Mouse (Mus musculus): ENCODE data around the gene Cela2a. TPM values are rescaled to one million over a fixed set of nuclear protein-coding genes. Genes with fewer than 3 reads are reported as not detected.

The Cela2a gene
- polyA plus RNA-seq, 1 experiment from 2014 or later: 0.61 TPM

DNA sequence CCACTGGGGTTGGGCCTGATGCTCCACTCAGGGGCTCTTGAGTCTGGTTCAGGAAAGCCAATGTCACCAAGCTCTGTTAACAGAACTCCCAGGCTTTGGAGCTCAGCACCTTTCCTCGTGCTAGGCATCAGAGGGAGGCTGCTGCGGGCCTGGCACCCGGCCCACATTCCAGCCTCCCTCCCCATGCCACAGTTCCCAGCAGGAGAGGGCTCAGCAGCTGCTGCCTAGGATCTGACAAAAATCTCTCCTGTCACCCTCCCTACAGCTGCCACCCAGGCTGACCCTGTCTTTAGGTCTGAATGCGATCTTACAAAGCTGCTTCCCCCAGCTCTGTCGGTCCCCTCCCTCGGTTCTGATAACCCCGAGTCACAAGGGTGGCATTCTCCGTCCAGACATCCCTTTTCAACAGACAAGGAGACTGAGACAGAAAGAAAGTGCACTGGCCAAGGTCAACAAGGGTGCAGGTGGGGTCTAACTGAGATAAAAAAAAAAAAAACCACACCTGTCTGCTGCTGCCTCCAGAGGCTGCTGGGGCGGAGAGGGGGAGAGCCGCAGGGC lies 41.1 kb upstream of the Cela2a start:
- DNase-seq (no peak), ATAC-seq (no peak)
- Histone ChIP-seq H3K27ac (ENCODE audit: low read depth) (no peak overlapping the region), H3K4me2 (ENCODE audit: low read depth, low read length) (no peak overlapping the region), H3K9ac (replicated peaks) (no peak overlapping the region), H3K36me3 (replicated peaks; ENCODE audit: insufficient read depth, low read length) (peaks cover 15% of the 10 kb centered on the region), H3K9me3 (ENCODE audit: low read length) (no peaks in the 10 kb centered on the region), H3K4me1 (ENCODE audit: insufficient read depth) (peaks cover 46% of the 10 kb centered on the region), H3K4me3 (ENCODE audit: low read depth, low read length) (no peak overlapping the region), H3K27me3 (ENCODE audit: insufficient read depth, low read length) (no peaks in the 10 kb centered on the region)
- TF ChIP-seq CTCF (IDR thresholded peaks at IDR 0.05; ENCODE audit: low read depth) (no peak), EP300 (IDR thresholded peaks at IDR 0.05; ENCODE audit: low read depth) (no peak)
- 78% methylated on average over 10 of the region's 10 CpGs for WGBS (ENCODE audit: insufficient replicate concordance)

DNA sequence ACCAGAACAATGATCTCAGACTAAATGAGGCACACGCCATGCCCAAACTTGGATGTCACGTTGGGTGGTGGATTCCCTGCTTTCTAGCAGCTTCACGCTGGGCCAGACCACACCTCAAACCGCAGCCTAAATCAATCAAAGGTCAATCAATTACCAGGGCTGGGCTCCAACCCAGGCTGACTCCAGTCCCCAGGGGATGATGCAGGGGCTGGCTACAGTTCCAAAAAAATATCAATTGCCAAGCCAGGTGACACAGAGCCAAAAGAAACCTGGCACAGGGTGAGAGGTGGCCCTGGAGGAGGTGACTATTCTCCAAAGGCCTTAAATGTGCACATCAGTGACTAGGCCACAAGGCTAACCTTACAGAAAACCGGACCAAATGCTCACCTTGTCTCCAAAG lies 39.6 kb upstream of the Cela2a start:
- Histone ChIP-seq H3K4me3 (ENCODE audit: low read depth, low read length) (no peak overlapping the region), H3K27me3 (ENCODE audit: insufficient read depth, low read length) (no peaks in the 10 kb centered on the region), H3K9me3 (ENCODE audit: low read length) (no peaks in the 10 kb centered on the region), H3K4me1 (ENCODE audit: insufficient read depth) (peaks cover 36% of the 10 kb centered on the region), H3K27ac (ENCODE audit: low read depth) (no peak overlapping the region), H3K4me2 (ENCODE audit: low read depth, low read length) (no peak overlapping the region), H3K9ac (replicated peaks) (no peak overlapping the region), H3K36me3 (replicated peaks; ENCODE audit: insufficient read depth, low read length) (peaks cover 16% of the 10 kb centered on the region)
- 58% methylated on average over 5 of the region's 5 CpGs for WGBS (ENCODE audit: insufficient replicate concordance)
- peak; percentile 70 for DNase-seq
- peak; percentile 87 for ATAC-seq
- TF ChIP-seq CTCF (IDR thresholded peaks at IDR 0.05; ENCODE audit: low read depth) (no peak), EP300 (IDR thresholded peaks at IDR 0.05; ENCODE audit: low read depth) (no peak)

DNA sequence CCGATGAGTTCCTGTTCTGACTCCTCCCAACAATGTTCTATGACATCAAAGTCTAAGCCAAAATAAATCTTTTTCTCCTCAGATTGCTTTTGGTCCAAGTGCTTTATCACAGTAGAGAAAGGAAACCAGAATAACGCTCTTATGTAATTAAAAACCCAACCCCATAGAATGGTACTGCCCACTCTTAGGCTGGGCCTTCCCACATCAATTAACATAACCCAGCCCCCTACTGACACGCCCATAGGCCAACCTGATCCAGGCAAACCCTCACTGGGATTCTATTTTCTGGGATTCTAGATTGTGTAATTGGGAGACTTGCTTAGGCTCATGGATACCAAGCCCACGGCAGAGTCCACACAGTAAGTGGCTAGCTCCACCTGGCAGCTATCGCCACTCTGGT lies 39.0 kb upstream of the Cela2a start:
- WGBS (ENCODE audit: insufficient replicate concordance): 80% methylated on average over 5 of the region's 5 CpGs
- Histone ChIP-seq H3K4me3 (ENCODE audit: low read depth, low read length) (no peak overlapping the region), H3K4me2 (ENCODE audit: low read depth, low read length) (no peak overlapping the region), H3K4me1 (ENCODE audit: insufficient read depth) (peaks cover 33% of the 10 kb centered on the region), H3K27ac (ENCODE audit: low read depth) (no peak overlapping the region), H3K27me3 (ENCODE audit: insufficient read depth, low read length) (no peaks in the 10 kb centered on the region), H3K36me3 (replicated peaks; ENCODE audit: insufficient read depth, low read length) (peaks cover 22% of the 10 kb centered on the region), H3K9me3 (ENCODE audit: low read length) (no peaks in the 10 kb centered on the region), H3K9ac (replicated peaks) (no peak overlapping the region)
- ATAC-seq (peak; percentile 38), DNase-seq (no peak)
- TF ChIP-seq EP300 (IDR thresholded peaks at IDR 0.05; ENCODE audit: low read depth): no peak
- no peak for TF ChIP-seq CTCF (IDR thresholded peaks at IDR 0.05; ENCODE audit: low read depth)

DNA sequence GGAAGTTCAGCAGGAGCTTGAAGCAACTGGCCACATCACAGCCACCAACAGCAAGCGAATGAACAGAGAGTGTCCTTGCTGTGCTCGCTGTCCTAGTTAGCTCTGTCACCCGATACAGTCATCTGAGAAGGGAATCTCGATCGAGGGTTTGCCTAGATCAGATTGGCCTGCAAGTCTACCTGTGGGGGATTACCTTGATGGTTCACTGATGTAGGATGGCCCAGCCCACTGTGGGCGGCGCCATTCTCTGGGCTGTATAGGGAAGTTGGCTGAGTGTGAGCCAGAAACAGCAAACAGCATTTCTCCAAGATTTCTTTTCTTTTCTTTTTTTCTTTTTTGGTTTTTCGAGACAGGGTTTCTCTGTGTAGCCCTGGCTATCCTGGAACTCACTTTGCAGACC lies 38.5 kb upstream of the Cela2a start:
- Histone ChIP-seq H3K9ac (replicated peaks) (no peak overlapping the region), H3K36me3 (replicated peaks; ENCODE audit: insufficient read depth, low read length) (peaks cover 27% of the 10 kb centered on the region), H3K4me2 (ENCODE audit: low read depth, low read length) (no peak overlapping the region), H3K4me1 (ENCODE audit: insufficient read depth) (peaks cover 29% of the 10 kb centered on the region), H3K27me3 (ENCODE audit: insufficient read depth, low read length) (no peaks in the 10 kb centered on the region), H3K27ac (ENCODE audit: low read depth) (no peak overlapping the region), H3K9me3 (ENCODE audit: low read length) (no peaks in the 10 kb centered on the region), H3K4me3 (ENCODE audit: low read depth, low read length) (no peak overlapping the region)
- no peak for DNase-seq
- ATAC-seq: no peak
- TF ChIP-seq EP300 (IDR thresholded peaks at IDR 0.05; ENCODE audit: low read depth) (no peak), CTCF (IDR thresholded peaks at IDR 0.05; ENCODE audit: low read depth) (no peak)
- WGBS (ENCODE audit: insufficient replicate concordance): 92% methylated on average over 8 of the region's 8 CpGs

DNA sequence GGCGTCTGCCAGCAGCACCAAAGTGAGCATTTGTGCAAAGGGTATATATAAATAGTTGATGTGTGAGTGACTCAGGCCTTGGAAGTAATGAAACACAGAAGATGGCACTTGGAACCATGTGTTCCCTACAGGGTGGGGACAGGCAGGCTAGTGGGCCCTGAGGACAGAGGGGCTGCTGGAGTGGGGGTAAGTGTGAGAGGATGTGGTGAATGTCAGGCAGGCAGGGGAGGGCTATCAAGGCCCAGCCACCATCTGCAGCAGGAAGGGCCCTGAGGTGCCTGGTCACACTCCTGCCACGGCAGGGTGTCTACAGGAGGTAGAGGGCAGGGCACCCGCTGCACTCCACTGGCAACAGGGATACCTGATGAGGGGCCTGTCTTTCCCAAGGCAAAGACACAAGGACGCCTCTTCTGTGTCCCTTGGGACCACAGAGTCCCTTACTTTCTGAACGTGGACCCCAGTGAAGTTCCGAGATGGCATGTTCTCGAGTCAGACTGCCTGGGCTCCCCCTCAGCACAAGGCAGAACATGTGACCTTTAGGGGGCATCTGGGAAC lies 37.8 kb upstream of the Cela2a start:
- no peak overlapping the region for H3K9ac ChIP-seq (replicated peaks)
- H3K27ac ChIP-seq (ENCODE audit: low read depth): no peak overlapping the region
- no peaks in the 10 kb centered on the region for H3K9me3 ChIP-seq (ENCODE audit: low read length)
- no peak for TF ChIP-seq EP300 (IDR thresholded peaks at IDR 0.05; ENCODE audit: low read depth)
- TF ChIP-seq CTCF (IDR thresholded peaks at IDR 0.05; ENCODE audit: low read depth): no peak
- H3K27me3 ChIP-seq (ENCODE audit: insufficient read depth, low read length): no peaks in the 10 kb centered on the region
- 84% methylated on average over 7 of the region's 7 CpGs for WGBS (ENCODE audit: insufficient replicate concordance)
- H3K4me1 ChIP-seq (ENCODE audit: insufficient read depth): peaks cover 26% of the 10 kb centered on the region
- H3K4me3 ChIP-seq (ENCODE audit: low read depth, low read length): no peak overlapping the region
- ATAC-seq (no peak), DNase-seq (no peak)
- H3K36me3 ChIP-seq (replicated peaks; ENCODE audit: insufficient read depth, low read length): peaks cover 25% of the 10 kb centered on the region
- H3K4me2 ChIP-seq (ENCODE audit: low read depth, low read length): no peak overlapping the region

DNA sequence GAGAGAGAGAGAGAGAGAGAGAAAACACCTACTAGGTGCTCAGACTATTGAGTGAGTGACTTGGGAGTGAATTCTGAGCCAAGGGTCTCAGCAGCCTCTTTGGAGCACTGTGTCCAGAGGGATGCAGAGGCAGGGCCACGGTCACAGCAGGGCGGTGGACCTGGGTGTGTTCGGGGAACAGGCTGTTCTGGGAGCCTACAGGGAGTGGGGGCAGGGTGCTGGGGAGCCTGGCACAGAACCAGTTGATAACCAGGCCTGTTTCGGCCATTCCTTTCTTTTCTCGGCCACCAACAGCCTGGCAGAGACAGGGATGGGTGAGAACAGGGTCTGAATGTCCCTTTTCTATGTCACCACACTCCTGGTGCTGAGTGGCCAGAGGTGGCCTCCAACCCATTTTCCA lies 36.9 kb upstream of the Cela2a start:
- H3K27me3 ChIP-seq (ENCODE audit: insufficient read depth, low read length): no peaks in the 10 kb centered on the region
- H3K4me3 ChIP-seq (ENCODE audit: low read depth, low read length): no peak overlapping the region
- no peak for DNase-seq
- no peak overlapping the region for H3K4me2 ChIP-seq (ENCODE audit: low read depth, low read length)
- TF ChIP-seq EP300 (IDR thresholded peaks at IDR 0.05; ENCODE audit: low read depth): no peak
- TF ChIP-seq CTCF (IDR thresholded peaks at IDR 0.05; ENCODE audit: low read depth): no peak
- peaks cover 25% of the 10 kb centered on the region for H3K36me3 ChIP-seq (replicated peaks; ENCODE audit: insufficient read depth, low read length)
- peaks cover 26% of the 10 kb centered on the region for H3K4me1 ChIP-seq (ENCODE audit: insufficient read depth)
- no peak overlapping the region for H3K9ac ChIP-seq (replicated peaks)
- no peaks in the 10 kb centered on the region for H3K9me3 ChIP-seq (ENCODE audit: low read length)
- no peak for ATAC-seq
- H3K27ac ChIP-seq (ENCODE audit: low read depth): no peak overlapping the region
- WGBS (ENCODE audit: insufficient replicate concordance): 90% methylated on average over 5 of the region's 5 CpGs

Measured in liver, postnatal 0 days (tissue).